Mouse (Mus musculus): ENCODE measurements at regions not wholly inside any gene's neighbourhood (a gene's known extent, or its start where the extent isn't known, plus 50 kb on each side); places are given as distances from the start of the nearest gene placed in this dataset.
"Not testable (repeated sequence)": the region's sequence is repeated elsewhere in the genome, so short reads cannot be mapped to it uniquely, and the experiment has no call there.

- no peaks in the 10 kb centered on the region for H3K4me1 ChIP-seq (ENCODE audit: control insufficient read depth, insufficient read depth, low read length)
- H3K27ac ChIP-seq (ENCODE audit: insufficient read depth, low read length), result no peak overlapping the region
- TF ChIP-seq CTCF (IDR thresholded peaks at IDR 0.05; ENCODE audit: extremely low read depth, insufficient read depth, low read length), result no peak
- TF ChIP-seq POLR2A (IDR thresholded peaks at IDR 0.05; ENCODE audit: extremely low read depth, insufficient read depth, low read length), result no peak
- no peak overlapping the region for H3K4me3 ChIP-seq (ENCODE audit: insufficient read depth, low read length)
These were observed 355.7 kb upstream of the Zwint start for GRCm38 (mm10) chr10:72298824-72299551.

DNA sequence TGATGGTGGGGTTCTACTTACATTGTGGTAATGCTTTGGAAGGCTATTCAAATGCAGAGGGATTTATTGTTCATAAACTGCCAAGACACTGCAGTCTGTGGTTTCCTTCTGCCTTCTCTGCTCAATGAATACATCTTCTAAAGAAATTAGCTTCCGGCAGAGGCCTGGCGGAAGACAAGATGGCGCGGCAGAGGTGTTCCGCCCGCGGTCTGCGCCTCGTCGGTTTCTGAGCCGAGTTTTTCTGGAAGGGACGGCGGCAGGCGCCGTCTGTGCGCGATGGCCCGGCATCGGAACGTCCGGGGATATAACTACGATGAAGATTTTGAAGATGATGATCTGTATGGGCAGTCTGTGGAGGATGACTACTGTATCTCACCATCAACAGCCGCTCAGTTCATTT lies 345.6 kb upstream of the Zwint start:
- not testable (repeated sequence) for H3K4me1 ChIP-seq (ENCODE audit: control insufficient read depth, insufficient read depth, low read length); H3K4me3 ChIP-seq (ENCODE audit: insufficient read depth, low read length); H3K27ac ChIP-seq (ENCODE audit: insufficient read depth, low read length)

DNA sequence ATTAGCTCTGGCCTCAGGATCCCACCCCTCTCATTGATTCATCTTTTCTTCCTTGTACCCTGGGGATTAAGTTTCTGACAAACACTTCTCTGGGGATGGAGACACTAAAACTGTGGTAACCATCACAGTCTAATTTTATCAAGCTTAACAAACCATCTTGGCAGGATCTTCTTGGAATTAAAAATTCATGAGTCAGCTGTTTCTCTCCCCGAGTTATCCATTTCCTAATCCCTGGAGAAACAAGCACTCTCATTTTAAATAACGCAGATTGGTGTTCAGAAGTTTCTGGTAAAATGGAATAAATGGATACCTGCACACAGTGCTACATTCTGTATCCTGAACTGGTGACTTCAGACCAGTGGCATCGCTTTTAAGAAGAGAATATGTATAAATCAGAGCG lies 336.3 kb upstream of the Zwint start:
- H3K27ac ChIP-seq (ENCODE audit: insufficient read depth, low read length), result no peak overlapping the region
- no peak for TF ChIP-seq CTCF (IDR thresholded peaks at IDR 0.05; ENCODE audit: extremely low read depth, insufficient read depth, low read length)
- no peak for TF ChIP-seq POLR2A (IDR thresholded peaks at IDR 0.05; ENCODE audit: extremely low read depth, insufficient read depth, low read length)

DNA sequence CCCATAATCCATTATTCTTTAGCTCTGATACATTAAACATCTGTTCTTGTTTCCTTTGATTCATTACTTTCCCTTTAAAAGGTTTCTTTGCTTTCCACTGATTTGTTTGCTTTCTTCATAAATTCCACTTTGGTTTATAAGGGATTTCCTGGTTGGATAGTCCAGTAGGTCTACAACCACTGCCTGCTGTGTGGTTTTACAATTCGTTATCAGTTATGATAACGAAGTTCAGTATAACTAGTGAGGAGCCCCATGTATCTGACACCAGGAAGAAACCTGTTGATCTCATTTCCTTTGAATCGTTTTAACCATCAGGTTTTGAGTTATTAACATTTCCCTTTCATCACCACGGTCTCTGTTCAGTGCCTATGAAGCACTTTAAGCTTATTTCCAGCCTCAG lies 334.3 kb upstream of the Zwint start:
- no peak for TF ChIP-seq CTCF (IDR thresholded peaks at IDR 0.05; ENCODE audit: extremely low read depth, insufficient read depth, low read length)
- no peak for TF ChIP-seq POLR2A (IDR thresholded peaks at IDR 0.05; ENCODE audit: extremely low read depth, insufficient read depth, low read length)
- Histone ChIP-seq H3K4me3 (ENCODE audit: insufficient read depth, low read length) (no peak overlapping the region), H3K4me1 (ENCODE audit: control insufficient read depth, insufficient read depth, low read length) (no peaks in the 10 kb centered on the region), H3K27ac (ENCODE audit: insufficient read depth, low read length) (no peak overlapping the region)

More for the DNA sequence above, 336.3 kb upstream of the Zwint start:
- Histone ChIP-seq H3K4me3 (ENCODE audit: insufficient read depth, low read length) (no peak overlapping the region), H3K4me1 (ENCODE audit: control insufficient read depth, insufficient read depth, low read length) (no peaks in the 10 kb centered on the region)

GRCm38 (mm10) chr10:72326624-72327023 lies 328.0 kb upstream of the Zwint start:
- no peak overlapping the region for H3K4me3 ChIP-seq (ENCODE audit: insufficient read depth, low read length)
- no peak overlapping the region for H3K27ac ChIP-seq (ENCODE audit: insufficient read depth, low read length)
- TF ChIP-seq CTCF (IDR thresholded peaks at IDR 0.05; ENCODE audit: extremely low read depth, insufficient read depth, low read length) (no peak), POLR2A (IDR thresholded peaks at IDR 0.05; ENCODE audit: extremely low read depth, insufficient read depth, low read length) (no peak)
- H3K4me1 ChIP-seq (ENCODE audit: control insufficient read depth, insufficient read depth, low read length), result no peaks in the 10 kb centered on the region

DNA sequence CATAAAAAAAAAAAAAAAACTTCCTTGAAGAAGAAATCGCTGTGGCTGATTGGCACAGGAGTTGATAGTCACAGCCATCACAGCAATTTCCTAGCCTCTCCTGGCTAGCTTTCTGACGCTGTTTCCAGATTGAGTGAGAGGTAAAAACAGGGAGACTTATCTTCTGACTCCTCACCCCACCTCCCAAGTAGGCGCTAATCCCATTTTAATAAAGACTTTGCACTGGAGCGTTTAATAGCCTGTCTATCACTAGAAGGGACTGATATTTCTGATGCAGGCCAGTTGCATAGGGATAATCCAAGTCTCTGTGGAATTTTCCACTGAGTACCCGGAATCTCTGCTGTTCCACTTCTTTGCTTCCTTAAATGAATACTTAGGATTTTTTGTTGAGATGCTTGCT lies 307.4 kb upstream of the Zwint start:
- Histone ChIP-seq H3K27ac (ENCODE audit: insufficient read depth, low read length) (no peak overlapping the region), H3K4me1 (ENCODE audit: control insufficient read depth, insufficient read depth, low read length) (no peaks in the 10 kb centered on the region), H3K4me3 (ENCODE audit: insufficient read depth, low read length) (no peak overlapping the region)
- TF ChIP-seq CTCF (IDR thresholded peaks at IDR 0.05; ENCODE audit: extremely low read depth, insufficient read depth, low read length) (no peak), POLR2A (IDR thresholded peaks at IDR 0.05; ENCODE audit: extremely low read depth, insufficient read depth, low read length) (no peak)

GRCm38 (mm10) chr10:72347949-72348663 lies 306.5 kb upstream of the Zwint start:
- no peak overlapping the region for H3K27ac ChIP-seq (ENCODE audit: insufficient read depth, low read length)
- no peak overlapping the region for H3K4me3 ChIP-seq (ENCODE audit: insufficient read depth, low read length)
- no peak for TF ChIP-seq POLR2A (IDR thresholded peaks at IDR 0.05; ENCODE audit: extremely low read depth, insufficient read depth, low read length)
- no peak for TF ChIP-seq CTCF (IDR thresholded peaks at IDR 0.05; ENCODE audit: extremely low read depth, insufficient read depth, low read length)
- no peaks in the 10 kb centered on the region for H3K4me1 ChIP-seq (ENCODE audit: control insufficient read depth, insufficient read depth, low read length)

DNA sequence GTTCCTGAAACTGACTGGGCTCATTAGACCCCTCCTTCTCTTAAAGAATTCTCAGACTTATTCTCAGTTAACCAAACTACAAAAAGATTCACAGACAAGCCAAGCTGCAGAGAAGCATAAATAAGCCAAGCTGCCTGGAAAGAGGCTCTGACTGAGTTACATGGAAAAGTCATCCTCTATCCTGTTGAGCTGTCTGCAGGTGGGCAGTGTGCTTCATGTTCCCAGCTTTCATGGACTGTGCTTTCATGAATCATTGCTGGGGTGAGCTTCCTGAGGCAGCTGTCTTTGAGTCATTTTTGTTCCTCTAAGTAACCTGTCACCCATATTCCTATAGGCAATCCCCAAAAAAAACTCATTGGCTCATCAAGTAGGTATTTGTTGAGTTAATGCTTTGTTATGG lies 301.8 kb upstream of the Zwint start:
- no peaks in the 10 kb centered on the region for H3K4me1 ChIP-seq (ENCODE audit: control insufficient read depth, insufficient read depth, low read length)
- no peak overlapping the region for H3K27ac ChIP-seq (ENCODE audit: insufficient read depth, low read length)
- TF ChIP-seq POLR2A (IDR thresholded peaks at IDR 0.05; ENCODE audit: extremely low read depth, insufficient read depth, low read length) (no peak), CTCF (IDR thresholded peaks at IDR 0.05; ENCODE audit: extremely low read depth, insufficient read depth, low read length) (no peak)
- no peak overlapping the region for H3K4me3 ChIP-seq (ENCODE audit: insufficient read depth, low read length)

DNA sequence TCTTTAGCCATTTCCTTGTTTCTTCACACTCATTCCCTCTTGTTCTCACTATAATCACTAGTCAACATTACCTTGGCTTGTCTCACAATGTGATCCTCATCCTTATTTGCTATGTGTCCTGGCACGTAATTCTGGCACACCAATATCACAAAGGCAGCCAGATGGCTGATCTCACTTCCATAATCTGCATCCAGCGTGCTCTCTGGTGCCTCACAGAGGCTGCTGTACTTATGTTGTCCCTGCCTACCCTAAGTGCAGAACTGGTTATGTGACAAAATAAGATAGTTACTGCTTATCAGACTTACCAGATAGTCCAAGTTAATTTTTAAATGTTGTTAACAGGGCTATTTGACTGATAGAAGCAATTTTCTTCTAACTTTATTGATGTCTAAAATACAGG lies 301.1 kb upstream of the Zwint start:
- H3K4me3 ChIP-seq (ENCODE audit: insufficient read depth, low read length), result no peak overlapping the region
- no peak overlapping the region for H3K27ac ChIP-seq (ENCODE audit: insufficient read depth, low read length)
- TF ChIP-seq POLR2A (IDR thresholded peaks at IDR 0.05; ENCODE audit: extremely low read depth, insufficient read depth, low read length) (no peak), CTCF (IDR thresholded peaks at IDR 0.05; ENCODE audit: extremely low read depth, insufficient read depth, low read length) (no peak)
- H3K4me1 ChIP-seq (ENCODE audit: control insufficient read depth, insufficient read depth, low read length), result no peaks in the 10 kb centered on the region

DNA sequence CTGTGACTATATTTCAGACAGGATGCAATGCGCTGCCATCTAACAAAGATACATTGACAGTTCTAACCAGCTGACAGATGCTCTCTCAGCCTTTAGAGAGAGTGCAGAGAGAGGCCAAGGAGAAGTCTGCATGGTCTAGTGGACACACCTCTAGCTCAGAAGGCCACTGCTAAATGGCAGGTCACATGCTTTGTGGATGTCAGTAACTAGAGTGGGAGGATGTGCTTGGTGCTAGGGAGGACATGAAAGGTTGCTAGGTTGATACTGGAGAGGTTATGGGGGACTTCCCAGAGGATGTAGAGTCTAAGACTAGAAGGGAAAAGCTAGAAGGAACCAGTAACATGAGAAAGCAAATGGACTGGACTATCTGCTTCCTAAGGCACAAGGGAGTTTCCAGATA lies 271.3 kb upstream of the Zwint start:
- H3K4me1 ChIP-seq (ENCODE audit: control insufficient read depth, insufficient read depth, low read length), result no peaks in the 10 kb centered on the region; the same call in 1 of the 2 replicates
- H3K4me3 ChIP-seq (ENCODE audit: insufficient read depth, low read length), result no peak overlapping the region
- no peak overlapping the region for H3K27ac ChIP-seq (ENCODE audit: insufficient read depth, low read length)
- TF ChIP-seq CTCF (IDR thresholded peaks at IDR 0.05; ENCODE audit: extremely low read depth, insufficient read depth, low read length) (no peak), POLR2A (IDR thresholded peaks at IDR 0.05; ENCODE audit: extremely low read depth, insufficient read depth, low read length) (no peak)
